Mouse (Mus musculus): Measurements from ENCODE around the gene Tmem252.

DNA sequence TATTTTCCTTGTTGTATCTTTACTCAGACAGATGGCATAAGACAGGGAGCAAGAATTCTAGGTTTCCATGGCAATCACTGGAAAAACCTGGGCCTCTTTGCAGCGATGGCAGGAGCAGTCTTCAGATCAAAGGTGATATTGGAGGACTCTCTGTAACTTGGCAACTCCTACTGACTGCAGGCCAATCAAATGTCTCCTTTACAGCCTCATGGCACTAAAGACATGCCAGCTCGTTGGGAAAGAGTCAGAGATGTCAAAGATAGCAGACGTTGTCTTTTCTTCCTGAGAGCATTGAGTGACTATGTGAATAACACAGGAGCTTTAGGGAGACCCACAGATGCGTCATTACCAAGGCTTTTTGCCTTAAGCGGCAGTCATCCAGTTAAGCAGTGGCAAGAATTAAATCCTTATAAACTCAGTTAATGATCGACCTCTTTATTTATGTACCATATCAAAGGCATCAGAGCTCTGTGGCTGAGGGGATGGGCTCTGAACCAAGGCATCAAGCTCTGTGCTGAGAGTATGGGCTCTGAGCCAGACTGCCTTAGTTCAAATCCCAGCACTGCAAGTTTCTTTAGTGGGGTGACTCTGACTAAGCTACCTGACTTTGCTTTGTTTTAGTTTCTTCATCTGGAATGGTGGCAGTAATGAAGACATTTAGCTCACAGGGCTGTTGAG is 21.3 kb upstream of the Tmem252 start:
- TF ChIP-seq POLR2A (IDR thresholded peaks at IDR 0.05; ENCODE audit: insufficient read depth, low read depth, low read length) (no peak), CTCF (IDR thresholded peaks at IDR 0.05; ENCODE audit: insufficient read depth, low read depth, low read length) (no peak)

Measured in olfactory bulb, adult 2 months (tissue).